Mouse (Mus musculus) bone marrow macrophage, adult 2 months (primary cell): Measurements from ENCODE around the gene Syce2.

Experiments
- CTCF ChIP-seq: IDR thresholded peaks from 2 replicates; pipeline ENCODE4 v1.5.1; 2012; ENCODE audit warnings: low read depth, mild to moderate bottlenecking, low read length, moderate library complexity
- POLR2A ChIP-seq: IDR thresholded peaks from 2 replicates; pipeline ENCODE4 v1.6.1; 2012; ENCODE audit warnings: mild to moderate bottlenecking, low read depth, low read length, borderline replicate concordance

GRCm38 (mm10) chr8:84838513-84838912 lies 33.4 kb upstream of the Syce2 start:
- no peak for TF ChIP-seq CTCF
- no peak for TF ChIP-seq POLR2A
